Mouse (Mus musculus): ENCODE results near the gene Cldn1. TPM values are rescaled to one million over a fixed set of nuclear protein-coding genes. Genes with fewer than 3 reads are reported as not detected.
A peak's percentile ranks its signal among the peaks of the same experiment; 100 is the strongest.

Cldn1 gene
- 0.50 and 1.6 TPM in 2 replicates for total RNA-seq (2017)

GRCm38 (mm10) chr16:26371325-26372053 is at the start of gene Cldn1:
TSS of gene Cldn1 (minus strand) at chr16:26371841.
- peak; percentile 92 to 95 for ATAC-seq (replicated peaks in 1 of 2; ENCODE audit: insufficient read depth in 1 of 2, low FRiP score in 2 of 2, low TSS enrichment in 1 of 2, low read depth in 1 of 2, poor library complexity in 2 of 2, severe bottlenecking in 2 of 2)

GRCm38 (mm10) chr16:26418616-26419015 is 47.0 kb upstream of the Cldn1 start:
- no peak for ATAC-seq (replicated peaks in 1 of 2; ENCODE audit: insufficient read depth in 1 of 2, low FRiP score in 2 of 2, low TSS enrichment in 1 of 2, low read depth in 1 of 2, poor library complexity in 2 of 2, severe bottlenecking in 2 of 2)

- ATAC-seq (replicated peaks in 1 of 2; ENCODE audit: insufficient read depth in 1 of 2, low FRiP score in 2 of 2, low TSS enrichment in 1 of 2, low read depth in 1 of 2, poor library complexity in 2 of 2, severe bottlenecking in 2 of 2): no peak
Observed at GRCm38 (mm10) chr16:26404070-26404469, 32.4 kb upstream of the Cldn1 start.

- no peak for ATAC-seq (replicated peaks in 1 of 2; ENCODE audit: insufficient read depth in 1 of 2, low FRiP score in 2 of 2, low TSS enrichment in 1 of 2, low read depth in 1 of 2, poor library complexity in 2 of 2, severe bottlenecking in 2 of 2)
Observed at GRCm38 (mm10) chr16:26400971-26401370, 29.3 kb upstream of the Cldn1 start.

GRCm38 (mm10) chr16:26400549-26400948 is 28.9 kb upstream of the Cldn1 start:
- ATAC-seq (replicated peaks in 1 of 2; ENCODE audit: insufficient read depth in 1 of 2, low FRiP score in 2 of 2, low TSS enrichment in 1 of 2, low read depth in 1 of 2, poor library complexity in 2 of 2, severe bottlenecking in 2 of 2): no peak

GRCm38 (mm10) chr16:26390936-26391335 is 19.3 kb upstream of the Cldn1 start:
- ATAC-seq (replicated peaks in 1 of 2; ENCODE audit: insufficient read depth in 1 of 2, low FRiP score in 2 of 2, low TSS enrichment in 1 of 2, low read depth in 1 of 2, poor library complexity in 2 of 2, severe bottlenecking in 2 of 2): no peak

GRCm38 (mm10) chr16:26386159-26386558 is 14.5 kb upstream of the Cldn1 start:
- ATAC-seq (replicated peaks in 1 of 2; ENCODE audit: insufficient read depth in 1 of 2, low FRiP score in 2 of 2, low TSS enrichment in 1 of 2, low read depth in 1 of 2, poor library complexity in 2 of 2, severe bottlenecking in 2 of 2): no peak

GRCm38 (mm10) chr16:26384112-26384649 is 12.5 kb upstream of the Cldn1 start:
- peak in 1 of 2 experiments; percentile 39; a peak in 1 of 4 replicates for ATAC-seq (replicated peaks in 1 of 2; ENCODE audit: insufficient read depth in 1 of 2, low FRiP score in 2 of 2, low TSS enrichment in 1 of 2, low read depth in 1 of 2, poor library complexity in 2 of 2, severe bottlenecking in 2 of 2)

GRCm38 (mm10) chr16:26377170-26377569 is 5.5 kb upstream of the Cldn1 start:
- ATAC-seq (replicated peaks in 1 of 2; ENCODE audit: insufficient read depth in 1 of 2, low FRiP score in 2 of 2, low TSS enrichment in 1 of 2, low read depth in 1 of 2, poor library complexity in 2 of 2, severe bottlenecking in 2 of 2): no peak

GRCm38 (mm10) chr16:26370127-26370526 is 1.5 kb downstream of the Cldn1 start:
- ATAC-seq (replicated peaks in 1 of 2; ENCODE audit: insufficient read depth in 1 of 2, low FRiP score in 2 of 2, low TSS enrichment in 1 of 2, low read depth in 1 of 2, poor library complexity in 2 of 2, severe bottlenecking in 2 of 2): no peak

- ATAC-seq (replicated peaks in 1 of 2; ENCODE audit: insufficient read depth in 1 of 2, low FRiP score in 2 of 2, low TSS enrichment in 1 of 2, low read depth in 1 of 2, poor library complexity in 2 of 2, severe bottlenecking in 2 of 2): peak in 1 of 2 experiments; percentile 27; a peak in 1 of 4 replicates
Observed at GRCm38 (mm10) chr16:26369044-26369730, 2.5 kb downstream of the Cldn1 start.

GRCm38 (mm10) chr16:26368121-26368520 is 3.5 kb downstream of the Cldn1 start:
- no peak for ATAC-seq (replicated peaks in 1 of 2; ENCODE audit: insufficient read depth in 1 of 2, low FRiP score in 2 of 2, low TSS enrichment in 1 of 2, low read depth in 1 of 2, poor library complexity in 2 of 2, severe bottlenecking in 2 of 2)

- ATAC-seq (replicated peaks in 1 of 2; ENCODE audit: insufficient read depth in 1 of 2, low FRiP score in 2 of 2, low TSS enrichment in 1 of 2, low read depth in 1 of 2, poor library complexity in 2 of 2, severe bottlenecking in 2 of 2): no peak
Observed at GRCm38 (mm10) chr16:26360694-26361093, 10.9 kb downstream of the Cldn1 start.

- ATAC-seq (replicated peaks in 1 of 2; ENCODE audit: insufficient read depth in 1 of 2, low FRiP score in 2 of 2, low TSS enrichment in 1 of 2, low read depth in 1 of 2, poor library complexity in 2 of 2, severe bottlenecking in 2 of 2): no peak
Observed at GRCm38 (mm10) chr16:26359619-26360018, 12.0 kb downstream of the Cldn1 start.

- no peak for ATAC-seq (replicated peaks in 1 of 2; ENCODE audit: insufficient read depth in 1 of 2, low FRiP score in 2 of 2, low TSS enrichment in 1 of 2, low read depth in 1 of 2, poor library complexity in 2 of 2, severe bottlenecking in 2 of 2)
Observed at GRCm38 (mm10) chr16:26358898-26359297, 12.7 kb downstream of the Cldn1 start.

- ATAC-seq (replicated peaks in 1 of 2; ENCODE audit: insufficient read depth in 1 of 2, low FRiP score in 2 of 2, low TSS enrichment in 1 of 2, low read depth in 1 of 2, poor library complexity in 2 of 2, severe bottlenecking in 2 of 2): no peak
Observed at GRCm38 (mm10) chr16:26357863-26358780, 13.5 kb downstream of the Cldn1 start.

- no peak for ATAC-seq (replicated peaks in 1 of 2; ENCODE audit: insufficient read depth in 1 of 2, low FRiP score in 2 of 2, low TSS enrichment in 1 of 2, low read depth in 1 of 2, poor library complexity in 2 of 2, severe bottlenecking in 2 of 2)
Observed at GRCm38 (mm10) chr16:26355513-26355912, 16.1 kb downstream of the Cldn1 start.

Measured in hematopoietic stem cell, adult 5-6 weeks (primary cell).